In genomic region chr14:46821271-46821872, GRCm38 (mm10) we compare ENCODE assay signal across 7 mouse cellular contexts. TPM values are rescaled to one million over a fixed set of nuclear protein-coding genes. Genes with fewer than 3 reads are reported as not detected.
A peak's percentile ranks its signal among the peaks of the same experiment; 100 is the strongest.
DNase-seq lines count a peak whose midpoint lies in the region; ATAC-seq and TF ChIP-seq lines count a peak whose summit lies in the region.

No protein-coding gene starts in this region.

- peak overlapping the region; percentile 6; the same call in 1 of the 2 replicates for H3K27ac ChIP-seq in ES-Bruce4 (ENCODE audit: insufficient read depth, low read length)
- H3K27ac ChIP-seq in embryonic fibroblast, embryonic 13.5 days (ENCODE audit: insufficient read depth, low read length): peak overlapping the region; percentile 85
- H3K27ac ChIP-seq in hindbrain, embryonic 16.5 days (ENCODE audit: low read depth, low read length): peak overlapping the region; percentile 80
- peak overlapping the region; percentile 84 for H3K27ac ChIP-seq in liver, embryonic 13.5 days
- no peak overlapping the region for H3K27ac ChIP-seq in neural tube, embryonic 12.5 days

- DNase-seq in R1 (ENCODE audit: low read depth, low spot score): peak; percentile 51
- no peak for DNase-seq in liver, embryonic 13.5 days
- no peak for DNase-seq in layer of hippocampus, adult 9-11 months

- no peaks in the 10 kb centered on the region for H3K27me3 ChIP-seq in ES-Bruce4 (ENCODE audit: control insufficient read depth, insufficient read depth, low read length, poor library complexity, severe bottlenecking)
- 0 out of 2 replicates have a peak, but pooled peaks cover 2% of the 10 kb centered on the region for H3K27me3 ChIP-seq in hindbrain, embryonic 16.5 days (replicated peaks; ENCODE audit: control insufficient read depth, insufficient read depth, low read length)
- no peaks in the 10 kb centered on the region for H3K27me3 ChIP-seq in liver, embryonic 13.5 days
- H3K27me3 ChIP-seq in neural tube, embryonic 12.5 days (replicated peaks): no peaks in the 10 kb centered on the region

- no peaks in the 10 kb centered on the region for H3K9me3 ChIP-seq in ES-Bruce4 (replicated peaks; ENCODE audit: control insufficient read depth, insufficient read depth, low read length, poor library complexity, severe bottlenecking)
- no peaks in the 10 kb centered on the region for H3K9me3 ChIP-seq in hindbrain, embryonic 16.5 days (ENCODE audit: control insufficient read depth, low read length)
- no peaks in the 10 kb centered on the region for H3K9me3 ChIP-seq in liver, embryonic 13.5 days (replicated peaks)
- no peaks in the 10 kb centered on the region for H3K9me3 ChIP-seq in neural tube, embryonic 12.5 days

- no peak for ATAC-seq in hindbrain, embryonic 16.5 days
- no peak for ATAC-seq in liver, embryonic 13.5 days (ENCODE audit: low read depth)
- ATAC-seq in neural tube, embryonic 12.5 days (ENCODE audit: low FRiP score, low read depth): peak; percentile 3; the same call in 1 of the 2 replicates

- TF ChIP-seq CTCF in ES-Bruce4 (IDR thresholded peaks at IDR 0.05; ENCODE audit: low read depth, low read length): no peak
- no peak for TF ChIP-seq CTCF in embryonic fibroblast, embryonic 13.5 days (IDR thresholded peaks at IDR 0.05; ENCODE audit: borderline replicate concordance, insufficient read depth, low read length)

- H3K4me3 ChIP-seq in ES-Bruce4 (ENCODE audit: low read depth, low read length): peak overlapping the region; percentile 82
- H3K4me3 ChIP-seq in embryonic fibroblast, embryonic 13.5 days (ENCODE audit: insufficient read depth, low read length): peak overlapping the region; percentile 95
- peak overlapping the region; percentile 93 for H3K4me3 ChIP-seq in hindbrain, embryonic 16.5 days (ENCODE audit: low read length)
- H3K4me3 ChIP-seq in liver, embryonic 13.5 days (replicated peaks): peak overlapping the region; percentile 84
- H3K4me3 ChIP-seq in neural tube, embryonic 12.5 days: peak overlapping the region; percentile 80

- H3K36me3 ChIP-seq in ES-Bruce4 (ENCODE audit: control insufficient read depth, insufficient read depth, low read length, poor library complexity, severe bottlenecking): peaks cover 4% of the 10 kb centered on the region
- no peaks in the 10 kb centered on the region for H3K36me3 ChIP-seq in hindbrain, embryonic 16.5 days (ENCODE audit: control insufficient read depth, insufficient read depth, low read length)
- H3K36me3 ChIP-seq in liver, embryonic 13.5 days: peaks cover 14% of the 10 kb centered on the region
- H3K36me3 ChIP-seq in neural tube, embryonic 12.5 days: peaks cover 4% of the 10 kb centered on the region; the same call in 1 of the 2 replicates

- no peak for TF ChIP-seq EP300 in ES-Bruce4 (IDR thresholded peaks at IDR 0.05; ENCODE audit: insufficient read depth, low read depth, low read length)

- peak overlapping the region; percentile 67 for H3K4me2 ChIP-seq in hindbrain, embryonic 16.5 days (ENCODE audit: low read length)
- H3K4me2 ChIP-seq in liver, embryonic 13.5 days: peak overlapping the region; percentile 82
- H3K4me2 ChIP-seq in neural tube, embryonic 12.5 days (replicated peaks): peak overlapping the region; percentile 71

- WGBS in hindbrain, embryonic 16.5 days: 1% methylated on average over 11 of the region's 11 CpGs
- WGBS in liver, embryonic 13.5 days (ENCODE audit: insufficient replicate concordance): 2% methylated on average over 11 of the region's 11 CpGs
- 1% methylated on average over 11 of the region's 11 CpGs for WGBS in neural tube, embryonic 12.5 days

- peaks cover 2% of the 10 kb centered on the region for H3K4me1 ChIP-seq in ES-Bruce4 (ENCODE audit: control insufficient read depth, insufficient read depth, low read length)
- peaks cover 4% of the 10 kb centered on the region for H3K4me1 ChIP-seq in embryonic fibroblast, embryonic 13.5 days (ENCODE audit: control insufficient read depth, insufficient read depth, low read length)
- H3K4me1 ChIP-seq in hindbrain, embryonic 16.5 days (ENCODE audit: control insufficient read depth, insufficient read depth, low read depth, low read length): peaks cover 13% of the 10 kb centered on the region
- H3K4me1 ChIP-seq in liver, embryonic 13.5 days (replicated peaks): peaks cover 53% of the 10 kb centered on the region
- H3K4me1 ChIP-seq in neural tube, embryonic 12.5 days: peaks cover 11% of the 10 kb centered on the region

- H3K9ac ChIP-seq in ES-Bruce4 (ENCODE audit: low read depth, poor library complexity, severe bottlenecking): peak overlapping the region; percentile 81
- H3K9ac ChIP-seq in hindbrain, embryonic 16.5 days (ENCODE audit: low read depth, low read length): peak overlapping the region; percentile 89
- H3K9ac ChIP-seq in liver, embryonic 13.5 days: peak overlapping the region; percentile 81
- peak overlapping the region; percentile 84 for H3K9ac ChIP-seq in neural tube, embryonic 12.5 days

- TF ChIP-seq POLR2A in ES-Bruce4 (IDR thresholded peaks at IDR 0.05; ENCODE audit: insufficient read depth, low read length): no peak
- TF ChIP-seq POLR2A in embryonic fibroblast, embryonic 13.5 days (IDR thresholded peaks at IDR 0.05; ENCODE audit: low read depth, low read length): no peak

RNA-seq across cellular contexts. Expression of gene Gmfb, which starts 0.7 kb away (rescaled TPM):
- 105 and 114 TPM in 2 replicates for polyA plus RNA-seq in ES-Bruce4 (2011; ENCODE audit: insufficient read depth, insufficient read length, low read depth, missing spikeins)
- polyA plus RNA-seq in embryonic fibroblast, embryonic 13.5 days (2011; ENCODE audit: insufficient read length, low read depth, missing spikeins): 83.0 and 87.9 TPM in 2 replicates
- 133 and 135 TPM in 2 replicates for polyA plus RNA-seq in hindbrain, embryonic 16.5 days (2015; fragmentation: Nextera tagmentation; extraction: Ambion mirVana)
- 34.0 and 53.5 TPM in 2 replicates for polyA plus RNA-seq in liver, embryonic 13.5 days (2015; fragmentation: Nextera tagmentation; extraction: Ambion mirVana)
- polyA plus RNA-seq in neural tube, embryonic 12.5 days (2016; fragmentation: Nextera tagmentation; extraction: Ambion mirVana): 96.7 and 106 TPM in 2 replicates

RNA-seq across cellular contexts. Expression of gene Cgrrf1, which starts 10.6 kb away (rescaled TPM):
- 12.4 and 15.2 TPM in 2 replicates for polyA plus RNA-seq in ES-Bruce4 (2011; ENCODE audit: insufficient read depth, insufficient read length, low read depth, missing spikeins)
- 29.6 and 34.5 TPM in 2 replicates for polyA plus RNA-seq in embryonic fibroblast, embryonic 13.5 days (2011; ENCODE audit: insufficient read length, low read depth, missing spikeins)
- polyA plus RNA-seq in hindbrain, embryonic 16.5 days (2015; fragmentation: Nextera tagmentation; extraction: Ambion mirVana): 19.5 and 20.3 TPM in 2 replicates
- 19.0 and 19.2 TPM in 2 replicates for polyA plus RNA-seq in liver, embryonic 13.5 days (2015; fragmentation: Nextera tagmentation; extraction: Ambion mirVana)
- 23.2 and 28.2 TPM in 2 replicates for polyA plus RNA-seq in neural tube, embryonic 12.5 days (2016; fragmentation: Nextera tagmentation; extraction: Ambion mirVana)

RNA-seq across cellular contexts. Expression of gene Cnih1, which starts 33.2 kb away (rescaled TPM):
- polyA plus RNA-seq in ES-Bruce4 (2011; ENCODE audit: insufficient read depth, insufficient read length, low read depth, missing spikeins): 148 and 163 TPM in 2 replicates
- polyA plus RNA-seq in embryonic fibroblast, embryonic 13.5 days (2011; ENCODE audit: insufficient read length, low read depth, missing spikeins): 259 and 293 TPM in 2 replicates
- 194 and 203 TPM in 2 replicates for polyA plus RNA-seq in hindbrain, embryonic 16.5 days (2015; fragmentation: Nextera tagmentation; extraction: Ambion mirVana)
- polyA plus RNA-seq in liver, embryonic 13.5 days (2015; fragmentation: Nextera tagmentation; extraction: Ambion mirVana): 101 and 112 TPM in 2 replicates
- 194 and 198 TPM in 2 replicates for polyA plus RNA-seq in neural tube, embryonic 12.5 days (2016; fragmentation: Nextera tagmentation; extraction: Ambion mirVana)
